Mouse (Mus musculus): ENCODE results near the gene Dscaml1.

- no peak for TF ChIP-seq POLR2A (IDR thresholded peaks at IDR 0.05; ENCODE audit: borderline replicate concordance, extremely low read depth, low read depth, low read length)
- no peak for TF ChIP-seq CTCF (IDR thresholded peaks at IDR 0.05; ENCODE audit: insufficient read depth, low read length)
These were observed 130.5 kb downstream of the Dscaml1 start for GRCm38 (mm10) chr9:45556882-45557281.

All from lung, adult 2 months (tissue).